Mouse (Mus musculus): Measurements from ENCODE around the gene H2-DMb2. TPM values are rescaled to one million over a fixed set of nuclear protein-coding genes. Genes with fewer than 3 reads are reported as not detected.

The H2-DMb2 gene
- polyA plus RNA-seq, 1 experiment from 2014 or later: 0.18 TPM

GRCm38 (mm10) chr17:34155534-34155933 is 12.4 kb downstream of the H2-DMb2 start:
- Histone ChIP-seq H3K27me3 (replicated peaks; ENCODE audit: control insufficient read depth, insufficient read depth, low read length) (no peaks in the 10 kb centered on the region), H3K9me3 (replicated peaks; ENCODE audit: control insufficient read depth, low read length) (no peaks in the 10 kb centered on the region), H3K4me3 (ENCODE audit: low read depth, low read length) (no peak overlapping the region), H3K4me2 (ENCODE audit: low read length) (no peak overlapping the region), H3K9ac (ENCODE audit: low read length) (no peak overlapping the region), H3K36me3 (ENCODE audit: control insufficient read depth, insufficient read depth, low read length) (no peaks in the 10 kb centered on the region), H3K4me1 (ENCODE audit: control insufficient read depth, insufficient read depth, low read length) (no peaks in the 10 kb centered on the region), H3K27ac (ENCODE audit: low read depth, low read length) (no peak overlapping the region)
- ATAC-seq (no peak), DNase-seq (ENCODE audit: low spot score) (no peak)
- WGBS: 59% methylated on average over 5 of the region's 5 CpGs

- Histone ChIP-seq H3K4me1 (ENCODE audit: control insufficient read depth, insufficient read depth, low read length) (no peaks in the 10 kb centered on the region), H3K4me2 (ENCODE audit: low read length) (no peak overlapping the region), H3K9ac (ENCODE audit: low read length) (no peak overlapping the region), H3K27me3 (replicated peaks; ENCODE audit: control insufficient read depth, insufficient read depth, low read length) (no peaks in the 10 kb centered on the region), H3K9me3 (replicated peaks; ENCODE audit: control insufficient read depth, low read length) (no peaks in the 10 kb centered on the region), H3K4me3 (ENCODE audit: low read depth, low read length) (no peak overlapping the region), H3K36me3 (ENCODE audit: control insufficient read depth, insufficient read depth, low read length) (no peaks in the 10 kb centered on the region), H3K27ac (ENCODE audit: low read depth, low read length) (no peak overlapping the region)
- ATAC-seq (no peak), DNase-seq (ENCODE audit: low spot score) (no peak)
- 37% methylated on average over 9 of the region's 9 CpGs for WGBS
Observed at GRCm38 (mm10) chr17:34164202-34164895, 21.2 kb downstream of the H2-DMb2 start.

GRCm38 (mm10) chr17:34165033-34165730 is 22.1 kb downstream of the H2-DMb2 start:
- no peaks in the 10 kb centered on the region for H3K27me3 ChIP-seq (replicated peaks; ENCODE audit: control insufficient read depth, insufficient read depth, low read length)
- no peak overlapping the region for H3K9ac ChIP-seq (ENCODE audit: low read length)
- H3K4me2 ChIP-seq (ENCODE audit: low read length): no peak overlapping the region
- no peak overlapping the region for H3K27ac ChIP-seq (ENCODE audit: low read depth, low read length)
- H3K36me3 ChIP-seq (ENCODE audit: control insufficient read depth, insufficient read depth, low read length): no peaks in the 10 kb centered on the region
- no peaks in the 10 kb centered on the region for H3K4me1 ChIP-seq (ENCODE audit: control insufficient read depth, insufficient read depth, low read length)
- 83% methylated on average over 6 of the region's 6 CpGs for WGBS
- ATAC-seq (no peak), DNase-seq (ENCODE audit: low spot score) (no peak)
- no peak overlapping the region for H3K4me3 ChIP-seq (ENCODE audit: low read depth, low read length)
- H3K9me3 ChIP-seq (replicated peaks; ENCODE audit: control insufficient read depth, low read length): no peaks in the 10 kb centered on the region

GRCm38 (mm10) chr17:34169279-34169678 is 26.2 kb downstream of the H2-DMb2 start:
- Histone ChIP-seq H3K9ac (ENCODE audit: low read length) (no peak overlapping the region), H3K4me2 (ENCODE audit: low read length) (no peak overlapping the region), H3K36me3 (ENCODE audit: control insufficient read depth, insufficient read depth, low read length) (no peaks in the 10 kb centered on the region), H3K27ac (ENCODE audit: low read depth, low read length) (no peak overlapping the region), H3K27me3 (replicated peaks; ENCODE audit: control insufficient read depth, insufficient read depth, low read length) (no peaks in the 10 kb centered on the region), H3K9me3 (replicated peaks; ENCODE audit: control insufficient read depth, low read length) (no peaks in the 10 kb centered on the region), H3K4me1 (ENCODE audit: control insufficient read depth, insufficient read depth, low read length) (no peaks in the 10 kb centered on the region), H3K4me3 (ENCODE audit: low read depth, low read length) (no peak overlapping the region)
- DNase-seq (ENCODE audit: low spot score) (peak; percentile 64), ATAC-seq (no peak)
- WGBS: 0% methylated on average over 2 of the region's 2 CpGs

- H3K4me1 ChIP-seq (ENCODE audit: control insufficient read depth, insufficient read depth, low read length): no peaks in the 10 kb centered on the region
- H3K4me3 ChIP-seq (ENCODE audit: low read depth, low read length): no peak overlapping the region
- no peaks in the 10 kb centered on the region for H3K9me3 ChIP-seq (replicated peaks; ENCODE audit: control insufficient read depth, low read length)
- H3K4me2 ChIP-seq (ENCODE audit: low read length): no peak overlapping the region
- no peaks in the 10 kb centered on the region for H3K36me3 ChIP-seq (ENCODE audit: control insufficient read depth, insufficient read depth, low read length)
- no peaks in the 10 kb centered on the region for H3K27me3 ChIP-seq (replicated peaks; ENCODE audit: control insufficient read depth, insufficient read depth, low read length)
- H3K9ac ChIP-seq (ENCODE audit: low read length): no peak overlapping the region
- 34% methylated on average over 4 of the region's 4 CpGs for WGBS
- no peak overlapping the region for H3K27ac ChIP-seq (ENCODE audit: low read depth, low read length)
- ATAC-seq (no peak), DNase-seq (ENCODE audit: low spot score) (no peak)
Observed at GRCm38 (mm10) chr17:34170487-34170876, 27.4 kb downstream of the H2-DMb2 start.

GRCm38 (mm10) chr17:34170877-34171498 is 27.9 kb downstream of the H2-DMb2 start:
- Histone ChIP-seq H3K4me3 (ENCODE audit: low read depth, low read length) (no peak overlapping the region), H3K9me3 (replicated peaks; ENCODE audit: control insufficient read depth, low read length) (no peaks in the 10 kb centered on the region), H3K36me3 (ENCODE audit: control insufficient read depth, insufficient read depth, low read length) (no peaks in the 10 kb centered on the region), H3K9ac (ENCODE audit: low read length) (no peak overlapping the region), H3K4me1 (ENCODE audit: control insufficient read depth, insufficient read depth, low read length) (no peaks in the 10 kb centered on the region), H3K27me3 (replicated peaks; ENCODE audit: control insufficient read depth, insufficient read depth, low read length) (no peaks in the 10 kb centered on the region), H3K4me2 (ENCODE audit: low read length) (no peak overlapping the region), H3K27ac (ENCODE audit: low read depth, low read length) (no peak overlapping the region)
- ATAC-seq (no peak), DNase-seq (ENCODE audit: low spot score) (peak; percentile 79)
- 44% methylated on average over 13 of the region's 13 CpGs for WGBS

- ATAC-seq (no peak), DNase-seq (ENCODE audit: low spot score) (no peak)
- Histone ChIP-seq H3K4me3 (ENCODE audit: low read depth, low read length) (no peak overlapping the region), H3K4me1 (ENCODE audit: control insufficient read depth, insufficient read depth, low read length) (no peaks in the 10 kb centered on the region), H3K9me3 (replicated peaks; ENCODE audit: control insufficient read depth, low read length) (0 out of 2 replicates have a peak, but pooled peaks cover 2% of the 10 kb centered on the region), H3K9ac (ENCODE audit: low read length) (no peak overlapping the region), H3K27ac (ENCODE audit: low read depth, low read length) (no peak overlapping the region), H3K4me2 (ENCODE audit: low read length) (no peak overlapping the region), H3K27me3 (replicated peaks; ENCODE audit: control insufficient read depth, insufficient read depth, low read length) (no peaks in the 10 kb centered on the region), H3K36me3 (ENCODE audit: control insufficient read depth, insufficient read depth, low read length) (no peaks in the 10 kb centered on the region)
- WGBS: 93% methylated on average over 5 of the region's 5 CpGs
Observed at GRCm38 (mm10) chr17:34172528-34172927, 29.4 kb downstream of the H2-DMb2 start.

- H3K4me2 ChIP-seq (ENCODE audit: low read length): no peak overlapping the region
- H3K36me3 ChIP-seq (ENCODE audit: control insufficient read depth, insufficient read depth, low read length): no peaks in the 10 kb centered on the region
- no peak overlapping the region for H3K9ac ChIP-seq (ENCODE audit: low read length)
- no peak overlapping the region for H3K4me3 ChIP-seq (ENCODE audit: low read depth, low read length)
- 62% methylated on average over 1 of the region's 1 CpGs for WGBS
- H3K9me3 ChIP-seq (replicated peaks; ENCODE audit: control insufficient read depth, low read length): 0 out of 2 replicates have a peak, but pooled peaks cover 2% of the 10 kb centered on the region
- no peaks in the 10 kb centered on the region for H3K27me3 ChIP-seq (replicated peaks; ENCODE audit: control insufficient read depth, insufficient read depth, low read length)
- H3K27ac ChIP-seq (ENCODE audit: low read depth, low read length): no peak overlapping the region
- DNase-seq (ENCODE audit: low spot score) (no peak), ATAC-seq (no peak)
- no peaks in the 10 kb centered on the region for H3K4me1 ChIP-seq (ENCODE audit: control insufficient read depth, insufficient read depth, low read length)
Observed at GRCm38 (mm10) chr17:34174075-34174474, 31.0 kb downstream of the H2-DMb2 start.

GRCm38 (mm10) chr17:34177179-34177578 is 34.1 kb downstream of the H2-DMb2 start:
- no peak for DNase-seq (ENCODE audit: low spot score)
- no peak overlapping the region for H3K4me3 ChIP-seq (ENCODE audit: low read depth, low read length)
- H3K4me2 ChIP-seq (ENCODE audit: low read length): no peak overlapping the region
- H3K36me3 ChIP-seq (ENCODE audit: control insufficient read depth, insufficient read depth, low read length): no peaks in the 10 kb centered on the region
- no peak for ATAC-seq
- H3K27ac ChIP-seq (ENCODE audit: low read depth, low read length): no peak overlapping the region
- no peak overlapping the region for H3K9ac ChIP-seq (ENCODE audit: low read length)
- H3K9me3 ChIP-seq (replicated peaks; ENCODE audit: control insufficient read depth, low read length): 0 out of 2 replicates have a peak, but pooled peaks cover 2% of the 10 kb centered on the region
- H3K27me3 ChIP-seq (replicated peaks; ENCODE audit: control insufficient read depth, insufficient read depth, low read length): no peaks in the 10 kb centered on the region
- H3K4me1 ChIP-seq (ENCODE audit: control insufficient read depth, insufficient read depth, low read length): no peaks in the 10 kb centered on the region
- WGBS: 70% methylated on average over 4 of the region's 4 CpGs

Measured in forebrain, embryonic 14.5 days (tissue).